Comparison of ENCODE assay signal across 9 mouse cellular contexts in genomic region chr12:75557813-75558212, GRCm38 (mm10). TPM values are rescaled to one million over a fixed set of nuclear protein-coding genes. Genes with fewer than 3 reads are reported as not detected.
DNase-seq lines count a peak whose midpoint lies in the region; ATAC-seq and TF ChIP-seq lines count a peak whose summit lies in the region.
"Had no signal": no experiment of that assay in that cellular context is flagged by ENCODE, and none has a peak within 500 bp of the region (broad histone marks: within the 10 kb centered on the region; RNA-seq: fewer than 3 reads in every experiment).

No protein-coding gene starts in this region.

- DNase-seq in layer of hippocampus, adult 2 months (ENCODE audit: low spot score in 2 of 2): no peak
- DNase-seq in layer of hippocampus, adult 8-10 months (ENCODE audit: low spot score in 2 of 2): no peak
- no peak for DNase-seq in Patski (ENCODE audit: low read depth, low spot score)
- peak; percentile 91 for DNase-seq in cerebellum, adult 11 months
- DNase-seq in hindbrain, postnatal 0 days (ENCODE audit: low spot score): peak; percentile 77
- no peak for DNase-seq in right cerebral cortex, adult 2 months (ENCODE audit: low spot score in 2 of 2)
- no peak for DNase-seq in thymus, adult 18-20 months
- DNase-seq: thymus, postnatal 4 days had no signal

- no peaks in the 10 kb centered on the region for H3K27me3 ChIP-seq in Patski
- no peaks in the 10 kb centered on the region for H3K27me3 ChIP-seq in hindbrain, postnatal 0 days (ENCODE audit: insufficient read depth, low read length)
- H3K27me3 ChIP-seq: megakaryocyte, embryonic 14.5 days had no signal

- peak; percentile 44 for ATAC-seq in Patski
- peak; percentile 64 for ATAC-seq in hindbrain, postnatal 0 days

- in situ Hi-C loops in Patski (cut with MboI; ENCODE audit: low pct_unique_long_range_greater_than_20kb): no loop called here

- H3K4me1 ChIP-seq in hindbrain, postnatal 0 days (ENCODE audit: insufficient read depth, low read length): peaks cover 21% of the 10 kb centered on the region; the same call in 1 of the 2 replicates

- H3K9ac ChIP-seq in hindbrain, postnatal 0 days (replicated peaks; ENCODE audit: low read length): no peak overlapping the region

- WGBS in hindbrain, postnatal 0 days: 29% methylated on average over 2 of the region's 2 CpGs

- H3K4me2 ChIP-seq in hindbrain, postnatal 0 days (ENCODE audit: low read depth, low read length): no peak overlapping the region

- H3K36me3 ChIP-seq in hindbrain, postnatal 0 days (ENCODE audit: insufficient read depth, low read length): no peaks in the 10 kb centered on the region

- no peaks in the 10 kb centered on the region for H3K9me3 ChIP-seq in hindbrain, postnatal 0 days (ENCODE audit: low read length)
- H3K9me3 ChIP-seq: megakaryocyte, embryonic 14.5 days had no signal

- POLR2A ChIA-PET in Patski (lab: Charles Lee): no interaction called here

- CTCF ChIA-PET in Patski (lab: Charles Lee): interaction anchor here (1.8 kb wide), 1 partner anchor 14 kb away, joined by 5 read pairs; no protein-coding TSS in a partner anchor

- H3K27ac ChIP-seq in layer of hippocampus, adult 2 months: peak overlapping the region; percentile 14; the same call in 1 of the 2 replicates
- peak overlapping the region; percentile 37; the same call in 1 of the 2 replicates for H3K27ac ChIP-seq in hindbrain, postnatal 0 days

- TF ChIP-seq CTCF in layer of hippocampus, adult 2 months (conservative IDR thresholded peaks at IDR 0.05): no peak
- no peak for TF ChIP-seq CTCF in Patski (IDR thresholded peaks at IDR 0.05)
- TF ChIP-seq CTCF in hindbrain, postnatal 0 days (IDR thresholded peaks at IDR 0.05; ENCODE audit: low read depth): no peak

- H3K4me3 ChIP-seq in layer of hippocampus, adult 2 months: no peak overlapping the region
- H3K4me3 ChIP-seq in hindbrain, postnatal 0 days (ENCODE audit: low read length): no peak overlapping the region
- H3K4me3 ChIP-seq: megakaryocyte, embryonic 14.5 days had no signal

RNA-seq across cellular contexts. Expression of gene Ppp2r5e, which starts 38.2 kb away (rescaled TPM):
- total RNA-seq in layer of hippocampus, adult 2 months (2021): 10 to 100 TPM; 79.1 to 80.1 TPM
- 10 to 100 TPM; 71.9 to 77.1 (median 76.4) TPM for total RNA-seq in layer of hippocampus, adult 8-10 months (2022)
- 51.4 TPM for polyA plus RNA-seq in Patski (2021)
- 26.7 and 34.0 TPM in 2 replicates for total RNA-seq in hindbrain, postnatal 0 days (2014; rRNA removed)
- polyA plus RNA-seq in hindbrain, postnatal 0 days (2015; fragmentation: Nextera tagmentation; extraction: Ambion mirVana): 23.4 and 25.2 TPM in 2 replicates

Comparison
In these comparisons a context has a peak if more than half of its experiments do, and no peak if none do; other contexts are left out.
1. DNase-seq: peak in cerebellum, adult 11 months (single experiment) and hindbrain, postnatal 0 days (single experiment); none in layer of hippocampus, adult 2 months (0 of 2), layer of hippocampus, adult 8-10 months (0 of 2), Patski (single experiment), right cerebral cortex, adult 2 months (0 of 2) and thymus, adult 18-20 months (0 of 2).